Mouse (Mus musculus) liver, adult 2 months (tissue): ENCODE results near the gene Pphln1. TPM values are rescaled to one million over a fixed set of nuclear protein-coding genes. Genes with fewer than 3 reads are reported as not detected.

ENCODE experiments used
- DNase-seq: peaks from one replicate; pipeline ENCODE4 v3.0.0-alpha.2; 2011; ENCODE audit warnings: low read depth, low spot score; ENCODE audit errors: extremely low read depth
- H3K27ac ChIP-seq: fragments of 200-500 bp; replicated peaks from 2 replicates; pipeline ENCODE4 v1.5.1; 2012; ENCODE audit warnings: low read depth, mild to moderate bottlenecking, control low read depth, inconsistent platforms, low read length; ENCODE audit not compliant: insufficient read depth
- H3K27me3 ChIP-seq: fragments of 200-500 bp; 2 replicates; pipeline ENCODE4 v1.6.1; 2012; ENCODE audit warnings: mild to moderate bottlenecking, moderate library complexity, low read length, inconsistent platforms; ENCODE audit not compliant: control insufficient read depth, insufficient read depth
- H3K36me3 ChIP-seq: fragments of 200-500 bp; 2 replicates; pipeline ENCODE4 v1.6.1; 2012; ENCODE audit warnings: low read length, inconsistent platforms; ENCODE audit not compliant: control insufficient read depth, insufficient read depth
- H3K4me1 ChIP-seq: fragments of 200-500 bp; 2 replicates; pipeline ENCODE4 v1.6.1; 2011; ENCODE audit warnings: low read length; ENCODE audit not compliant: control insufficient read depth, insufficient read depth
- H3K4me3 ChIP-seq: fragments of 200-500 bp; 2 replicates; pipeline ENCODE4 v1.5.1; 2011; ENCODE audit warnings: low read depth, mild to moderate bottlenecking, control low read depth, low read length, moderate library complexity; ENCODE audit not compliant: insufficient read depth
- H3K79me2 ChIP-seq: fragments of 200-500 bp; 2 replicates; pipeline ENCODE4 v1.6.1; 2012; ENCODE audit warnings: inconsistent platforms, mild to moderate bottlenecking, low read length, moderate library complexity; ENCODE audit not compliant: control insufficient read depth, insufficient read depth
- H3K9ac ChIP-seq: fragments of 200-500 bp; 2 replicates; pipeline ENCODE4 v1.6.1; 2012; ENCODE audit warnings: low read depth, mild to moderate bottlenecking, control low read depth, inconsistent platforms, low read length
- CTCF ChIP-seq: fragments of 200-500 bp; IDR thresholded peaks from 2 replicates; pipeline ENCODE4 v1.5.1; 2011; ENCODE audit warnings: low read depth, low read length, control low read depth
- POLR2A ChIP-seq: fragments of 200-500 bp; IDR thresholded peaks from 2 replicates; pipeline ENCODE4 v1.6.1; 2011; ENCODE audit warnings: low read length, control low read depth; ENCODE audit not compliant: insufficient read depth; ENCODE audit errors: extremely low read depth
- WGBS: fragments of 180-500 bp; shearing (Covaris S2); methylation state at CpG from one replicate; pipeline ENCODE4 v1.1.7; 2018; 5-methylcytosine and 5-hydroxymethylcytosine counted together
- polyA plus RNA-seq: library from polyadenylated mRNA; depleted of rRNA; stranded (reverse); fragments of >200 nt; gene quantifications from 2 replicates; pipeline ENCODE4 v1.2.3, GENCODE M21; 2012
- total RNA-seq: library from RNA; depleted of rRNA; stranded (reverse); fragments of >200 nt; gene quantifications from 2 replicates; pipeline ENCODE4 v1.2.3, GENCODE M21; 2014

Gene Pphln1
- total and polyA plus RNA-seq, 2 experiments: 4.2 to 11.7 TPM

DNA sequence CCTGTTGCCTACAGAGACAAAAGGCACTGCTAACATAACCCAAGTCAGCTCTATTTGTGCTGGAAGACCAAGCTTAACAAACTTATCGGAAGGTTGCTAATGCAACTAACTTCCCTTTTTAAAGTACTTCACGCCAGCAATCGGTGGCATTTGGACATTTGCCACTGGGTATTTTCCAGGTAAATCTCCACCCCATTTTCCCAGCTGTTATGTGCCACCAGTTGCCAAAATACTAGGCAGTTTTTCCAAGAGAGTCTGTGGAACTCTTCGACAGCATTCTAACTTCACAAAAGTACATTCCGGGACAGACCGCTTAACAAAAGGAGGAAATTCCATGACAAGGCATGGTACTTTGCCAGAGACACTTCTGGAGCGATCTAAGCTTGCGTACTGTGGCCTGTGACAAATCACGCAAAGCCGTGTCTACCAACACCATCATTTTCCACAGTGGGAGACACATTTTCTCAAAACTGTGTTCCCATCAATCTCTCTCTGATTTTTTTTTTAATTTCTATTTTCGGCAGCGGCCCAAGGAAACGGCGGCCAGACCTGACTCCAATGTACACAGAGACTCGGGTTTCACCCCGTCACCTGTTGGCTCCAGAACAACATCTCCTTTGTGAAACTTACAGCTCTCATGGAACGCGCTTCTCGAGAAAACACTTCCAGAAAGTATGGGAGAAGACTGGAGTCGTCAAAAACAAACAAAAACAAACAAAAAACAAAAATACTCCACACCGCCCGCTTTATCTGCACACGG, 120.2 kb downstream of the Pphln1 start:
- H3K79me2 ChIP-seq: no peaks in the 10 kb centered on the region
- no peaks in the 10 kb centered on the region for H3K36me3 ChIP-seq
- TF ChIP-seq POLR2A (no peak), CTCF (no peak)
- peak; percentile 65 for DNase-seq
- H3K4me1 ChIP-seq: peaks cover 16% of the 10 kb centered on the region; the same call in 1 of the 2 replicates
- H3K9ac ChIP-seq: peak overlapping the region; percentile 93
- no peaks in the 10 kb centered on the region for H3K27me3 ChIP-seq
- H3K4me3 ChIP-seq: peak overlapping the region; percentile 85
- under 1% methylated on average over 23 of the region's 23 CpGs for WGBS
- peak overlapping the region; percentile 63 for H3K27ac ChIP-seq

DNA sequence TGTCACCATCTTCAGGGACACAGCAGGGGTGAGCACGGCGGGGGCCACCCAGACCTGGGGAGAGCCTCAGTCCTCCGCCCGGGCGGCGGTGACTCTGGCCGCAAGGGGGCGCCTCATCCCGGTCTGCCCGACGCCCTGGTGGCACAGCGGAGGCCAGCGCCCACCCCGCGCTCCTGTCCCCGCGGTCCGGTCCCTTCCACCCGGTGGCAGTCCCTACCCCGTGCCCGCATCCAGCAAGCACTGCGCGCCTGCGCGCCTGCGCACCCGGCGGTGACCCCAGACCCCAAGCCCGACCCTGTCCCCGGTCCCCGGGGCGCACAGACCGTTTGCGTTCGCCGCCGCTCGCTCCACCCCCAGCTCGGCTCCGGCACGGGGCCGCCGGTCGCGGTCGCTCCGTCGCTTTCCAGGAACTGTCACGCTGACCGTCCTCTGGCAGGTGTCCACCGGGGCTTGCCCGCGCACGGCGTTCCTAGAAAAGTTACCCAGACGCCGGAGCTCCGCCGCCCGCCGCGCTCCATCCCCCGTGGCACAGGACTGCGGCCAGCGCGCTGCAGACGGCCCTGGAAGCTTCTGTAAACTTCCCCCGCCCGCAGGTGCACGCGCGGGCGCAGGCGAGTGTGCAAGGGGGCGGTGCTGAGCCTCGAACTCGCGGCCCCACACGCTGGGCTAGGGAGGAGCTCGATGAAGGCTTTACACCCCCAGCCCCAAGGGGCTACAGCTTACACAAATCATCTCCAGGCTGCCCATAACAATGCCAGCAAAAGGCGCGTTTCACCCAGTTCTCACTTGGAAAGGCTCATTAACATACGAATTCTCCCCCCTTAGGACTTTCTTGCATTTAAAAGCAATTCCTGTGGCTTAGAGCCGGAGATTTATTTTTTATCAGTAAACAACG, 121.0 kb downstream of the Pphln1 start:
- under 1% methylated on average over 85 of the region's 85 CpGs for WGBS
- peaks cover 13% of the 10 kb centered on the region; the same call in 1 of the 2 replicates for H3K4me1 ChIP-seq

DNA sequence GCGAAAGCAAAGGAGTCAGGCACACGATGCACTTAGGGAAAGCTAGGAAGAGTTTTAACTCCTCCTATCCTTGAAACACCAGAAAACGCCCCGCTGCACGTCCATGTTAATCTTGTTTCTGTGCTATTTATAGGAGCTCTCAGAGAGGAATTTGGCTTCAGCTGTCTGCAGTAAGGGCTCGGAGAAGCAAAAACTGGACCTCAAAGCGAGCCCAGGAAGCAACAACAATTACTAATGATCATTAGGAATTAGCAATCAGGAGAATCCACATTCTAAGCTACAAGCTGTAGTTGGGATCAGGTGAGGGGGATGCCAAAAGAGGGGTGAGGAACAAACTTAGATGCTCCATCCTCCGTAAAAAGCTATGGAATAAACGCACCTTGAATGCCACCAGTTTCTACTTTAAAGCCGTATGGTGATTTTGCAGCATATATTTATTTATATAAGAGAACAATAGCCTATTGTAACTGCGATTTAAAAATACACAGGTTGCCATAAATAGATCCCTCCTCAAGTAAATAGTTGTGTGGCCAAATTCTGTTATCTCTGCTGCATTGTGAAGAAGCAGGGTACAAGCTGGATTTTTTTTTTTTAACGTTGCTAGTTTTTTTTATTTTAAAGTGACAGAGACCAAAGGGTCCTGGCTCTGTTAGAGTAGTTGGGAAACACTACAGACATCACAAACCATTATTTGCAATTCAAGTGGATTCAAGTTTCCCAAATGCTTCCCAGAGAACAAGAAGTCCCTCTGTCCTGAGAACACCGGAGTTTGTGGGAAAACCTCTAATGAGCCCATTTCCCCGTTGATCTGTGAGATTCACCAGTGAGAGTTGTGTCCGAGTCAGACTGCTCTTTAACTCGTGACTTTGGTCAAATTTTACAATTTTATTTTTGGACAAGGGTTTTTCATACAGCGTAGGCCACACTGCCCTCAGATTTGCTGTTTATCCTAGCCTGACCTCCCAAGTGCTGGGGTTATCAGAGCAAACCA, 122.0 kb downstream of the Pphln1 start:
- peak overlapping the region; percentile 53 for H3K27ac ChIP-seq
- H3K4me3 ChIP-seq: peak overlapping the region; percentile 85
- H3K4me1 ChIP-seq: peaks cover 13% of the 10 kb centered on the region; the same call in 1 of the 2 replicates
- H3K79me2 ChIP-seq: no peaks in the 10 kb centered on the region
- peak; percentile 8 for DNase-seq
- H3K27me3 ChIP-seq: no peaks in the 10 kb centered on the region
- 15% methylated on average over 17 of the region's 17 CpGs for WGBS
- no peaks in the 10 kb centered on the region for H3K36me3 ChIP-seq
- no peak for TF ChIP-seq POLR2A
- TF ChIP-seq CTCF: no peak
- peak overlapping the region; percentile 1; the same call in 1 of the 2 replicates for H3K9ac ChIP-seq

More for the DNA sequence above, 121.0 kb downstream of the Pphln1 start:
- H3K36me3 ChIP-seq: no peaks in the 10 kb centered on the region
- H3K27me3 ChIP-seq: no peaks in the 10 kb centered on the region
- no peaks in the 10 kb centered on the region for H3K79me2 ChIP-seq
- DNase-seq: peak; percentile 46
- H3K4me3 ChIP-seq: peak overlapping the region; percentile 85
- TF ChIP-seq CTCF: peak; percentile 73
- TF ChIP-seq POLR2A: no peak
- H3K9ac ChIP-seq: peak overlapping the region; percentile 93
- H3K27ac ChIP-seq: peak overlapping the region; percentile 63

DNA sequence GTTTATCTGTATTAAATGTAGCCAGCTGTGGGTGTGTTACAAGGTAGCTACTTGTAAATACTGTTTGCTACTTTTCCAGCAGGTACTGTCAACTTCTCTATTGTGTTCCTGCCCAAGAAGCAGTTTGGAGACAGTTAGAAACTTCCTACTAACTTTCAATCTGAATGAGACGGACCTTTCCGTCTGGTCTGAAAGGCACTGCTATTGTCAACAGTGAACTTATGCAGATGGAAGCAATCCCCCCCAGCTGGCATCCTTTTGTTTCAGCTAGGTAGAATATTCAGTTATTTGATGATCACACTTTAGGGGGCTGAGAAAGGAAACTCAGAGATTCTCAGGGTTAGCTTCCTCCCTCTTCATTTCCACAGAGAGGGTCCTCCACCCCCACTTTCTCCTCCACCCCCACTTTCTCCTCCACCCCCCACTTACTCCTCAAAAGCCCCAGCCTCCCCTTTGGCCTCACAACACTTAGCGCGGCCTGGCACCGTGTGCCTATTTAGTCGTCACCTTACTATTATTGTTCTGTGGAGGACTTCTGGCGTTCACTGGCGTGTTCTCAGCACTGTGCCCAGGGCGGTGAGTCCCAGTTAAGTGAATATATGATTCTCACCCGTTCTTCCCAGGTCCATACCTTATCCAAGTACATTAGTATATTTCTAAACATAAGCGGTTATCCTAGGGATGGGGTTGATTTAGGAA, 123.1 kb downstream of the Pphln1 start:
- Histone ChIP-seq H3K79me2 (no peaks in the 10 kb centered on the region), H3K27me3 (no peaks in the 10 kb centered on the region), H3K36me3 (no peaks in the 10 kb centered on the region), H3K4me1 (peaks cover 13% of the 10 kb centered on the region; the same call in 1 of the 2 replicates), H3K4me3 (no peak overlapping the region), H3K27ac (0 out of 2 replicates have a peak overlapping the region, but pooled peaks have one; percentile 17), H3K9ac (no peak overlapping the region)
- TF ChIP-seq CTCF: no peak
- 83% methylated on average over 11 of the region's 11 CpGs for WGBS
- DNase-seq: no peak
